Mouse (Mus musculus) C2C12 (cell line): ENCODE data around the gene Scube2. TPM values are rescaled to one million over a fixed set of nuclear protein-coding genes. Genes with fewer than 3 reads are reported as not detected.

Experiments
- H3K27me3 ChIP-seq: one replicate; pipeline ENCODE4 v1.6.1; 2011; ENCODE audit not compliant: control insufficient read depth, insufficient read depth, insufficient read length
- H3K36me3 ChIP-seq: one replicate; pipeline ENCODE4 v1.6.1; 2011; ENCODE audit not compliant: control insufficient read depth, insufficient read depth
- H3K4me3 ChIP-seq: one replicate; pipeline ENCODE4 v1.5.1; 2011; ENCODE audit warnings: mild to moderate bottlenecking, control low read depth; ENCODE audit not compliant: poor library complexity, insufficient read depth, severe bottlenecking
- H3K79me2 ChIP-seq: one replicate; pipeline ENCODE4 v1.6.1; 2011; ENCODE audit not compliant: control insufficient read depth, insufficient read depth
- H3K79me3 ChIP-seq: one replicate; pipeline ENCODE4 v1.6.1; 2011; ENCODE audit warnings: low read depth, control low read depth
- H3ac ChIP-seq: one replicate; pipeline ENCODE3; 2011; ENCODE audit warnings: low read depth; ENCODE audit not compliant: control insufficient read depth, insufficient read length
- CEBPB ChIP-seq: IDR thresholded peaks from one replicate; pipeline ENCODE4 v1.6.1; 2011; ENCODE audit warnings: low read depth, mild to moderate bottlenecking, control low read depth, moderate library complexity
- CTCF ChIP-seq: IDR thresholded peaks from one replicate; pipeline ENCODE4 v1.5.1; 2011; ENCODE audit not compliant: control insufficient read depth, insufficient read depth, insufficient read length
- FOSL1 ChIP-seq: IDR thresholded peaks from one replicate; pipeline ENCODE4 v1.8.0; 2011; ENCODE audit warnings: mild to moderate bottlenecking, low read length; ENCODE audit not compliant: poor library complexity, insufficient read depth, severe bottlenecking
- MAX ChIP-seq: IDR thresholded peaks from one replicate; pipeline ENCODE4 v1.6.1; 2011; ENCODE audit warnings: mild to moderate bottlenecking, control low read depth
- MYOD1 ChIP-seq: IDR thresholded peaks from one replicate; pipeline ENCODE4 v1.6.1; 2011; ENCODE audit warnings: low read depth; ENCODE audit not compliant: control insufficient read depth, insufficient read length
- MYOG ChIP-seq: IDR thresholded peaks from one replicate; pipeline ENCODE4 v1.6.1; 2011; ENCODE audit not compliant: control insufficient read depth, insufficient read length; ENCODE audit errors: extremely low read depth
- USF1 ChIP-seq: IDR thresholded peaks from one replicate; pipeline ENCODE4 v1.6.1; 2011; ENCODE audit warnings: low read depth, mild to moderate bottlenecking, control low read depth, moderate library complexity
- polyA plus RNA-seq: library from polyadenylated mRNA; unstranded; fragments of >200 nt; fragmentation: generic; extraction: Trizol; gene quantifications from one replicate; pipeline ENCODE4 v1.2.1, GENCODE M21; 2012; ENCODE audit warnings: missing spikeins

Gene Scube2
- polyA plus RNA-seq, 1 experiment: 0.06 TPM

GRCm38 (mm10) chr7:109849750-109850434 is 15.6 kb downstream of the Scube2 start:
- Histone ChIP-seq H3K79me2 (no peaks in the 10 kb centered on the region), H3ac (no peak overlapping the region), H3K36me3 (no peaks in the 10 kb centered on the region), H3K27me3 (peaks cover 12% of the 10 kb centered on the region), H3K79me3 (no peaks in the 10 kb centered on the region), H3K4me3 (no peak overlapping the region)
- TF ChIP-seq MYOD1 (no peak), MAX (no peak), CTCF (no peak)

- TF ChIP-seq CEBPB (no peak), MAX (no peak), MYOD1 (no peak), USF1 (no peak), MYOG (no peak), FOSL1 (no peak), CTCF (no peak)
- H3K27me3 ChIP-seq: peaks cover 12% of the 10 kb centered on the region
- H3ac ChIP-seq: no peak overlapping the region
- H3K79me2 ChIP-seq: no peaks in the 10 kb centered on the region
- H3K79me3 ChIP-seq: no peaks in the 10 kb centered on the region
- no peak overlapping the region for H3K4me3 ChIP-seq
- no peaks in the 10 kb centered on the region for H3K36me3 ChIP-seq
Measured at GRCm38 (mm10) chr7:109848867-109849733, 16.4 kb downstream of the Scube2 start.

- no peak overlapping the region for H3K4me3 ChIP-seq
- H3ac ChIP-seq: no peak overlapping the region
- no peaks in the 10 kb centered on the region for H3K79me2 ChIP-seq
- peaks cover 20% of the 10 kb centered on the region for H3K27me3 ChIP-seq
- TF ChIP-seq MYOD1: no peak
- no peaks in the 10 kb centered on the region for H3K79me3 ChIP-seq
- no peaks in the 10 kb centered on the region for H3K36me3 ChIP-seq
Measured at GRCm38 (mm10) chr7:109844100-109844499, 21.4 kb downstream of the Scube2 start.

DNA sequence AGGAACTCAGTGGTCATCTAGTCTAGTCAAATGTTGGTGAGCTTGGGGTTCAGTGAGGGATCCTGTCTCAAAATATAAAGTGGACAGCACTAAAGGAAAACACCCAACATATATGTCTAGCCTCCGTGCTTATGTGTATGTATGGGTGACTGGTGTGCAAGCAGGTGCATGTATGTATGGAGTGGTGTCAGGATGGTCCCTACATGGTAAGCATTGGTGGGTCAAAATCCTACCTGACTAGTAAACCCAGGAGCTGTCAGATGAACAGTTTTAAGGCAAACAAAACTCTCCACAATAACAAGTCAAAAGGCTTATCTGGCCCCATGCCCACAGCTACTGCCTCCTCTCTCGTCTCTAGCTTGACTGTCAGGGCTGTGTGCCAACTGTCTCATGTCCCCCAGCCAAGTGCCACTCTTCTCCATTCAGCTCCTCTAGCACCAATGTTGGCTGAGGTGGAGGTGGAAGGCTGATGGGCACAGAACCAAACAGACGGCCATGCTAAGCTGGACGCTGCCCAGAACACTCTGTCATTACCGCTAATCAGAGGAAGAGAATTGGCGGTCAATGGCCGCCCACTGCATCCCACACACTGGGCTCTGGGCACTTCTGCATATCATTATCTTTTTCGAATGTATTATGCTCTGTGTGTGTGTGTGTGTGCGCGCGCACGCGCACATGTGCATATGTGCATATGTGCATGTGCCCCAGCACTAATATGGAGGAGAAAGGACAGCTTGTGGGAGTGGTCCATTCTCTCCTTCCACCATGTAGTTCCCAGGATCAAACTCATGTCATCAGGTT is 23.7 kb downstream of the Scube2 start:
- TF ChIP-seq MYOD1 (no peak), USF1 (no peak), CEBPB (no peak), FOSL1 (no peak), CTCF (no peak), MAX (no peak), MYOG (no peak)
- no peaks in the 10 kb centered on the region for H3K79me3 ChIP-seq
- no peaks in the 10 kb centered on the region for H3K36me3 ChIP-seq
- H3K27me3 ChIP-seq: peaks cover 26% of the 10 kb centered on the region
- H3K4me3 ChIP-seq: no peak overlapping the region
- H3ac ChIP-seq: no peak overlapping the region
- no peaks in the 10 kb centered on the region for H3K79me2 ChIP-seq

DNA sequence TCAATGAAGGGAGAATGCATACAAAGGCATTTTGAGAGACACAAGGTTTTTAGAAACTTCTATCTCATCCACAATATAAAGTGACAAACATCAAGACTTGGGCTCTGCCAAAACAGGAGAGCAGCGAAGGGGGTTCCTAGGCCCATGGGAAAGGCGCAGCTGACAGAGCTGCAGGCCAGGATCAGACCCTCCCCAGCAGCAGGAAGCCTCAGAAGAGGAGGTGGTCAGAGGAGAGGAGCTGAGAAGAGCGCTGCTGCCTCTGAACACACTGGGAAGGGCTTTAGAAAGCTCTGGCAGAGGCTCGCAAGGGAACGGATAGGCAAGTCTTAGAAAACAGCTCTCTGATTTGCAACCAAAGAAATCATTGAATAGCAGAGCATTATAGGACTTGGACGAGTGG is 24.4 kb downstream of the Scube2 start:
- H3ac ChIP-seq: no peak overlapping the region
- H3K79me3 ChIP-seq: no peaks in the 10 kb centered on the region
- no peak overlapping the region for H3K4me3 ChIP-seq
- H3K79me2 ChIP-seq: no peaks in the 10 kb centered on the region
- no peak for TF ChIP-seq MYOD1
- no peak for TF ChIP-seq MAX
- no peak for TF ChIP-seq CTCF
- no peak for TF ChIP-seq CEBPB
- no peak for TF ChIP-seq FOSL1
- TF ChIP-seq USF1: no peak
- no peak for TF ChIP-seq MYOG
- H3K27me3 ChIP-seq: peaks cover 28% of the 10 kb centered on the region
- no peaks in the 10 kb centered on the region for H3K36me3 ChIP-seq
